Mouse (Mus musculus): Measurements from ENCODE around the gene Lhfpl2.

The Lhfpl2 gene

GRCm38 (mm10) chr13:94149006-94149405 lies 91.4 kb downstream of the Lhfpl2 start:
- TF ChIP-seq NANOG (IDR thresholded peaks at IDR 0.05; ENCODE audit: borderline replicate concordance, low read length) (no peak), POU5F1 (IDR thresholded peaks at IDR 0.05; ENCODE audit: borderline replicate concordance, low read length) (no peak), CTCF (conservative IDR thresholded peaks at IDR 0.05; ENCODE audit: low read length) (no peak)
- Histone ChIP-seq H3K4me3 (replicated peaks; ENCODE audit: low read length) (no peak overlapping the region), H3K36me3 (ENCODE audit: insufficient read depth, low read length) (no peaks in the 10 kb centered on the region), H3K27me3 (ENCODE audit: insufficient read depth, low read length) (peaks cover 4% of the 10 kb centered on the region; the same call in 1 of the 2 replicates), H3K4me1 (replicated peaks; ENCODE audit: low read depth, low read length) (no peaks in the 10 kb centered on the region), H3K9me3 (ENCODE audit: low read length) (no peaks in the 10 kb centered on the region)

GRCm38 (mm10) chr13:94149781-94150180 lies 92.2 kb downstream of the Lhfpl2 start:
- Histone ChIP-seq H3K36me3 (ENCODE audit: insufficient read depth, low read length) (no peaks in the 10 kb centered on the region), H3K4me1 (replicated peaks; ENCODE audit: low read depth, low read length) (no peaks in the 10 kb centered on the region), H3K4me3 (replicated peaks; ENCODE audit: low read length) (no peak overlapping the region), H3K27me3 (ENCODE audit: insufficient read depth, low read length) (no peaks in the 10 kb centered on the region), H3K9me3 (ENCODE audit: low read length) (no peaks in the 10 kb centered on the region)
- TF ChIP-seq NANOG (IDR thresholded peaks at IDR 0.05; ENCODE audit: borderline replicate concordance, low read length) (no peak), CTCF (conservative IDR thresholded peaks at IDR 0.05; ENCODE audit: low read length) (no peak), POU5F1 (IDR thresholded peaks at IDR 0.05; ENCODE audit: borderline replicate concordance, low read length) (no peak)

DNA sequence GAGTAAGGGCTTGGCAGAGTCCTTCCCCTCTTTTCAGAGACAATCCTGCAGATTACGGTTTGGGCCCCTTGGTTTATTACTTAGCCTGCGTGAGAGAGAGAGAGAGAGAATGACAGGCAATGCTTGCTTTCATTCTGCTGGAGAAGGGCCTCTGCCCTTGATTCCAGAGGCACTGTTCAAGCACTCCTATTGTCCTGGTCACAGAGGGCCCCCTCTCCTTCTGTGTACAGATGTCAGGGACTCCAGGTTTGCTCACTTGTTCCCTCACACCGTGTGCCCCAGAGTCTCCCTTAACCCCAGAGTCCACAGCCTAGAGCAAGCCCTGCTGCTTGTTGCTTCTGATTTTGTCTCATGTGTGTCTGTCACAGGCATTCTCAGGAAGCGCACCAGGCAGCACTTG lies 93.7 kb downstream of the Lhfpl2 start:
- Histone ChIP-seq H3K36me3 (ENCODE audit: insufficient read depth, low read length) (no peaks in the 10 kb centered on the region), H3K9me3 (ENCODE audit: low read length) (no peaks in the 10 kb centered on the region), H3K4me1 (replicated peaks; ENCODE audit: low read depth, low read length) (peaks cover 11% of the 10 kb centered on the region), H3K27me3 (ENCODE audit: insufficient read depth, low read length) (no peaks in the 10 kb centered on the region), H3K4me3 (replicated peaks; ENCODE audit: low read length) (no peak overlapping the region)
- TF ChIP-seq CTCF (conservative IDR thresholded peaks at IDR 0.05; ENCODE audit: low read length) (no peak), NANOG (IDR thresholded peaks at IDR 0.05; ENCODE audit: borderline replicate concordance, low read length) (no peak), POU5F1 (IDR thresholded peaks at IDR 0.05; ENCODE audit: borderline replicate concordance, low read length) (no peak)

GRCm38 (mm10) chr13:94152836-94153235 lies 95.2 kb downstream of the Lhfpl2 start:
- TF ChIP-seq NANOG (IDR thresholded peaks at IDR 0.05; ENCODE audit: borderline replicate concordance, low read length) = no peak

GRCm38 (mm10) chr13:94153658-94154057 lies 96.1 kb downstream of the Lhfpl2 start:
- Histone ChIP-seq H3K4me1 (replicated peaks; ENCODE audit: low read depth, low read length) (peaks cover 15% of the 10 kb centered on the region), H3K36me3 (ENCODE audit: insufficient read depth, low read length) (no peaks in the 10 kb centered on the region), H3K27me3 (ENCODE audit: insufficient read depth, low read length) (no peaks in the 10 kb centered on the region), H3K9me3 (ENCODE audit: low read length) (no peaks in the 10 kb centered on the region; the same call in 1 of the 2 replicates), H3K4me3 (replicated peaks; ENCODE audit: low read length) (no peak overlapping the region)
- no peak for TF ChIP-seq CTCF (conservative IDR thresholded peaks at IDR 0.05; ENCODE audit: low read length)
- no peak for TF ChIP-seq NANOG (IDR thresholded peaks at IDR 0.05; ENCODE audit: borderline replicate concordance, low read length)
- no peak for TF ChIP-seq POU5F1 (IDR thresholded peaks at IDR 0.05; ENCODE audit: borderline replicate concordance, low read length)

More at GRCm38 (mm10) chr13:94152836-94153235, 95.2 kb downstream of the Lhfpl2 start:
- H3K4me1 ChIP-seq (replicated peaks; ENCODE audit: low read depth, low read length) = peaks cover 14% of the 10 kb centered on the region
- no peaks in the 10 kb centered on the region for H3K9me3 ChIP-seq (ENCODE audit: low read length)
- no peaks in the 10 kb centered on the region for H3K27me3 ChIP-seq (ENCODE audit: insufficient read depth, low read length)
- H3K4me3 ChIP-seq (replicated peaks; ENCODE audit: low read length) = no peak overlapping the region
- H3K36me3 ChIP-seq (ENCODE audit: insufficient read depth, low read length) = no peaks in the 10 kb centered on the region

- TF ChIP-seq NANOG (IDR thresholded peaks at IDR 0.05; ENCODE audit: borderline replicate concordance, low read length) (no peak), POU5F1 (IDR thresholded peaks at IDR 0.05; ENCODE audit: borderline replicate concordance, low read length) (no peak), CTCF (conservative IDR thresholded peaks at IDR 0.05; ENCODE audit: low read length) (no peak)
- H3K4me3 ChIP-seq (replicated peaks; ENCODE audit: low read length) = no peak overlapping the region
- peaks cover 24% of the 10 kb centered on the region for H3K4me1 ChIP-seq (replicated peaks; ENCODE audit: low read depth, low read length)
- no peaks in the 10 kb centered on the region for H3K36me3 ChIP-seq (ENCODE audit: insufficient read depth, low read length)
- H3K9me3 ChIP-seq (ENCODE audit: low read length) = no peaks in the 10 kb centered on the region; the same call in 1 of the 2 replicates
- no peaks in the 10 kb centered on the region for H3K27me3 ChIP-seq (ENCODE audit: insufficient read depth, low read length)
Measured at GRCm38 (mm10) chr13:94154512-94155296, 97.1 kb downstream of the Lhfpl2 start.

- TF ChIP-seq POU5F1 (IDR thresholded peaks at IDR 0.05; ENCODE audit: borderline replicate concordance, low read length) (no peak), NANOG (IDR thresholded peaks at IDR 0.05; ENCODE audit: borderline replicate concordance, low read length) (no peak), CTCF (conservative IDR thresholded peaks at IDR 0.05; ENCODE audit: low read length) (no peak)
- H3K9me3 ChIP-seq (ENCODE audit: low read length) = no peaks in the 10 kb centered on the region; the same call in 1 of the 2 replicates
- no peaks in the 10 kb centered on the region for H3K27me3 ChIP-seq (ENCODE audit: insufficient read depth, low read length)
- H3K36me3 ChIP-seq (ENCODE audit: insufficient read depth, low read length) = no peaks in the 10 kb centered on the region
- no peak overlapping the region for H3K4me3 ChIP-seq (replicated peaks; ENCODE audit: low read length)
- H3K4me1 ChIP-seq (replicated peaks; ENCODE audit: low read depth, low read length) = peaks cover 26% of the 10 kb centered on the region
Measured at GRCm38 (mm10) chr13:94155657-94156429, 98.2 kb downstream of the Lhfpl2 start.

DNA sequence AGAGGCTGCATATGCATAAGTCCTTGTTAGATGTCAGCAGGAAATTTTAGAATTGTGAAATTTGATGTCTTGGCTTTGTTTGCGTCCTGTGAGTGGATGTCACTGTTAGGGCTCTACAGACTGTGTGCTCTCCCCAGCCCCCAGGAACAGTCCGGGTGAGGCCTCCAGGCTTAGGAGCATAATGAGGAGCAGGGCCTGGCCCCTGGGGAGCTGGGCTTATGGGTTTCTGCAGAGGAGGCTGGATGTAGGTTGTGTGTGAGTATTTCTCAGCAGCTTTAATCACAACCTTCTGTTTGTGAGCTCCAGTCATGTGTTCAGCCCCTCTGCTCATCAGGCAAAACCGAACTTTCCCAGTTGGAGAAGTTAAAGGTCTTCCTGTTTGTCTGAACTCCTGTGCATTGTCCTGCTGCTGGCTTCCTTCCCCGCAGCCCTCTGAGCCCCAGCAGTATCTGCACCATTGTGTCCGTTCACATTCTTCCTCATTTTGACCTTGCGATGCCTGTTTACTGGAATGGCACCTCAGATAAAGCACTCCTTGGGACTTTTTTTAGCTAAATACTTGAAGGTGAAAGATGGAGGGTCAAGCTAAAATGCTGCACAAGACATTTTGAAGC lies 101.4 kb downstream of the Lhfpl2 start:
- TF ChIP-seq CTCF (conservative IDR thresholded peaks at IDR 0.05; ENCODE audit: low read length) (no peak), NANOG (IDR thresholded peaks at IDR 0.05; ENCODE audit: borderline replicate concordance, low read length) (no peak), POU5F1 (IDR thresholded peaks at IDR 0.05; ENCODE audit: borderline replicate concordance, low read length) (no peak)
- no peak overlapping the region for H3K4me3 ChIP-seq (replicated peaks; ENCODE audit: low read length)

More for the DNA sequence above, 101.4 kb downstream of the Lhfpl2 start:
- Histone ChIP-seq H3K36me3 (ENCODE audit: insufficient read depth, low read length) (no peaks in the 10 kb centered on the region), H3K27me3 (ENCODE audit: insufficient read depth, low read length) (no peaks in the 10 kb centered on the region), H3K4me1 (replicated peaks; ENCODE audit: low read depth, low read length) (peaks cover 26% of the 10 kb centered on the region), H3K9me3 (ENCODE audit: low read length) (no peaks in the 10 kb centered on the region; the same call in 1 of the 2 replicates)
